Mouse (Mus musculus): ENCODE results near the gene Tns3. TPM values are rescaled to one million over a fixed set of nuclear protein-coding genes. Genes with fewer than 3 reads are reported as not detected.

The Tns3 gene
- polyA plus RNA-seq, 1 experiment from 2014 or later = 3.6 TPM

DNA sequence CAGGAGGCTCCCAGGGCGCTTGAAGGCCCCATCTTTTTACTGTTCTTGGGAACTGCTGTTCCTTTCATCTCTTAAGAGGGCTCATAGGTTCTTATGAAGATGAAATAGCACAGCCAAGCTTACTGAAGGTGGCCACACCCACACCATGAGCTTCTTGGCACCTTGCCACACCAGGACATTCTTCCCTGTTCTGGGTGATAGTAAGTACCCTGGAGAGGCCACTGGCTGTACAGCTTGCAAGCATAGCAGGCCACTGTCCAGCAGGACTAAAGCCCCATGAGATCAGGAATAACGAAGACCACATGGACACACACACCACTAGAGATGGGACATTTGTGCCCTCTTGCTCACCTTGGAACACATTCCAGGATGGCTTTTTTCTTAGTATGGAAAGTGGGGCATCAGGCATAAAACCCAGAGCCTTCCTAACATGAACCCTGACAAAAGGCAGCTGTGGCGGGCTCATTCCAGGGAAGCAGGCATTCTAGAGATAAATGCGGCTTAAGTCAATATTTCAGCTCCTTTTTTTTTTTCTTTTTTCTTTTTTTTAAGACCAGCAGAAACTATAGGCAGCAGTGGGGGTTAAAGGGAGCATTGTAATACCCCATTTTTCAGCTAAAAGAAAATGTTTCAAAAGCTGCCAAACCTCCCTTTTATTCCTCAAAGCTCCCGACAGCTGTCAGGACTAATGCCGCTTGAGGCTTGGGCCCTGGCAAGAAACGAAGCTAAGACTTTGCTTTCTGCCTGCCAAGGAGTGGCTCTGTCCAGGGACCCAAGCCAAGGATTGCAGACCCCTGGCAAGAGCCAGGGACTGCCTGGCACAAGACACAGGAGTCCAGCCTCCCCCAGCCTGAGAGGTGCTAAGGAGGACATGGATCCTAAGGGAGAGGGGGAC, 150.7 kb downstream of the Tns3 start:
- peak; percentile 45 for DNase-seq
- Histone ChIP-seq H3K27ac (ENCODE audit: low read depth) (no peak overlapping the region), H3K27me3 (ENCODE audit: insufficient read depth, low read length) (no peaks in the 10 kb centered on the region), H3K4me3 (ENCODE audit: low read depth, low read length) (no peak overlapping the region), H3K4me2 (ENCODE audit: low read depth, low read length) (no peak overlapping the region), H3K36me3 (replicated peaks; ENCODE audit: insufficient read depth, low read length) (no peaks in the 10 kb centered on the region), H3K4me1 (ENCODE audit: insufficient read depth) (peaks cover 6% of the 10 kb centered on the region; the same call in 1 of the 2 replicates), H3K9ac (replicated peaks) (no peak overlapping the region), H3K9me3 (ENCODE audit: low read length) (no peaks in the 10 kb centered on the region)
- TF ChIP-seq EP300 (IDR thresholded peaks at IDR 0.05; ENCODE audit: low read depth) (no peak), CTCF (IDR thresholded peaks at IDR 0.05; ENCODE audit: low read depth) (no peak)
- 71% methylated on average over 7 of the region's 7 CpGs for WGBS (ENCODE audit: insufficient replicate concordance)
- no peak for ATAC-seq

DNA sequence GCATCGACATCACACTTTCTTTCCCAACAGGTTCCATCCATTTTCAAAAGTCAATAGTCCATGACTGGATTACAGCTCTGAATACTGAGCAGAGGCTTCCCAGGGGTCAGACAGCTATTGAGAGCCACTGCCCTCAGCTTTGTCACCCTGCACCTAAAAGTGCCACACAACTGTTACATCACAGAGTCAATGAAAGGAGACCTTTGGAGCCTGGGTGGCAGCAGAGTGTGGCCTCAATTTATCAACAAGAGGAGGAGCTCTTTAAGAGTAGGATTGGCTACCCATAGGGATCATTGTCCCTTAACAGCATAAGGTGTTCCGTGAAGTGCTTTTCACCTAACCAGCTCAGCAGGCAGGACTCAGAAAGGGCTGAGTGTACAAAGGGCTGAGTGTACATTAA, 154.0 kb downstream of the Tns3 start:
- Histone ChIP-seq H3K27ac (ENCODE audit: low read depth) (peak overlapping the region; percentile 74), H3K9ac (replicated peaks) (no peak overlapping the region), H3K9me3 (ENCODE audit: low read length) (no peaks in the 10 kb centered on the region), H3K4me2 (ENCODE audit: low read depth, low read length) (no peak overlapping the region), H3K4me1 (ENCODE audit: insufficient read depth) (peaks cover 6% of the 10 kb centered on the region; the same call in 1 of the 2 replicates), H3K4me3 (ENCODE audit: low read depth, low read length) (no peak overlapping the region), H3K27me3 (ENCODE audit: insufficient read depth, low read length) (no peaks in the 10 kb centered on the region), H3K36me3 (replicated peaks; ENCODE audit: insufficient read depth, low read length) (no peaks in the 10 kb centered on the region)
- DNase-seq (peak; percentile 42), ATAC-seq (peak; percentile 99)
- TF ChIP-seq CTCF (IDR thresholded peaks at IDR 0.05; ENCODE audit: low read depth) (no peak), EP300 (IDR thresholded peaks at IDR 0.05; ENCODE audit: low read depth) (peak; percentile 51; the same call in 1 of the 2 replicates)
- WGBS (ENCODE audit: insufficient replicate concordance) = 59% methylated on average over 2 of the region's 2 CpGs

DNA sequence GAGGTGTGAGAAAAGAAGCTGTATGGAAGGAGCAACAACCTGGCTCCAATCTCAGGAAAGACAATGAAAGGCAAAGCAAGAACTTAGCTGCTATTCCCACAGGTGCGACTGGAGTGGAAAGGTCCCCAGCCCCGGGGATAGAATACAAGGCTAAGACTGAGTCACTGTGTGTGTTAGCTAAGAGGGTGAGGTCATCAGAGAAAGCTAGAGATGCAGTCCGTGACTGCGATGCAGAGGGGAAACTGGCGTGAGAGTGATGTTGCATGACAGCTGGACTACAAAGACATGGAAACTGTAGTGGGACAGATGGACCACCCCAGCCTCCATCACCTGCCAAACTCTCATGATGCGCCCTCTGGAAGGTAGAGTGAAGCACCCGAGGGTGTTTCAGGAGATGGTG, 154.7 kb downstream of the Tns3 start:
- Histone ChIP-seq H3K9ac (replicated peaks) (no peak overlapping the region), H3K4me1 (ENCODE audit: insufficient read depth) (peaks cover 10% of the 10 kb centered on the region), H3K9me3 (ENCODE audit: low read length) (no peaks in the 10 kb centered on the region), H3K4me3 (ENCODE audit: low read depth, low read length) (no peak overlapping the region), H3K4me2 (ENCODE audit: low read depth, low read length) (no peak overlapping the region), H3K27me3 (ENCODE audit: insufficient read depth, low read length) (no peaks in the 10 kb centered on the region), H3K36me3 (replicated peaks; ENCODE audit: insufficient read depth, low read length) (no peaks in the 10 kb centered on the region), H3K27ac (ENCODE audit: low read depth) (peak overlapping the region; percentile 72)
- ATAC-seq (0 out of 2 replicates have a peak, but pooled peaks have one; percentile 5), DNase-seq (no peak)
- TF ChIP-seq CTCF (IDR thresholded peaks at IDR 0.05; ENCODE audit: low read depth) (no peak), EP300 (IDR thresholded peaks at IDR 0.05; ENCODE audit: low read depth) (no peak)
- WGBS (ENCODE audit: insufficient replicate concordance) = 68% methylated on average over 7 of the region's 7 CpGs

GRCm38 (mm10) chr11:8503735-8504134, 160.6 kb downstream of the Tns3 start:
- H3K4me2 ChIP-seq (ENCODE audit: low read depth, low read length) = peak overlapping the region; percentile 67
- 49% methylated on average over 11 of the region's 11 CpGs for WGBS (ENCODE audit: insufficient replicate concordance)
- H3K27me3 ChIP-seq (ENCODE audit: insufficient read depth, low read length) = no peaks in the 10 kb centered on the region
- H3K36me3 ChIP-seq (replicated peaks; ENCODE audit: insufficient read depth, low read length) = 0 out of 2 replicates have a peak, but pooled peaks cover under 1% of the 10 kb centered on the region
- ATAC-seq (peak; percentile 94), DNase-seq (peak; percentile 68)
- peaks cover 8% of the 10 kb centered on the region for H3K4me1 ChIP-seq (ENCODE audit: insufficient read depth)
- peak overlapping the region; percentile 84 for H3K27ac ChIP-seq (ENCODE audit: low read depth)
- peak overlapping the region; percentile 41 for H3K4me3 ChIP-seq (ENCODE audit: low read depth, low read length)
- no peaks in the 10 kb centered on the region for H3K9me3 ChIP-seq (ENCODE audit: low read length)
- TF ChIP-seq CTCF (IDR thresholded peaks at IDR 0.05; ENCODE audit: low read depth) = no peak
- peak; percentile 60; the same call in 1 of the 2 replicates for TF ChIP-seq EP300 (IDR thresholded peaks at IDR 0.05; ENCODE audit: low read depth)
- peak overlapping the region; percentile 53 for H3K9ac ChIP-seq (replicated peaks)

- 75% methylated on average over 6 of the region's 6 CpGs for WGBS (ENCODE audit: insufficient replicate concordance)
- DNase-seq (no peak), ATAC-seq (no peak)
Observed at GRCm38 (mm10) chr11:8500855-8501254, 163.5 kb downstream of the Tns3 start.

DNA sequence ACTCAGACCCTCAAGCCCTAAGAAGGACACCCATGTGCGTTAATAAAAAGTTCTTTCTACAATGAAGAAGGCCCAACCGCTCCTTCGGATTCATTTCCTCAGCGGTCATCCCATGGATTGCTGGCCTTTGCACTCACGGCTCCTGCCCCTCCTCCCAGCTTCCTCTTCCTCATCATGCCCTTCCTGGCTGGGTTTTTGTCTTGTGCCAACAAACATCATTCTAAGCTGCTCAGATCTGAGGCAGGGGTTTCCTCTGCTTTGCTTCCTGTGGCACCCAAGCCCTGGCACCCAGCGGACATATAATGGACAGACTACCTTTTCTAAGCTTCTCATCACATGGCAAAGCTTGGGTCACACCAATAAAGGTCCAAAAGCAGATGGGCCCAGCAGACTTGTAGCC, 167.2 kb downstream of the Tns3 start:
- H3K36me3 ChIP-seq (replicated peaks; ENCODE audit: insufficient read depth, low read length) = peaks cover 13% of the 10 kb centered on the region
- H3K9me3 ChIP-seq (ENCODE audit: low read length) = no peaks in the 10 kb centered on the region
- H3K4me2 ChIP-seq (ENCODE audit: low read depth, low read length) = no peak overlapping the region
- H3K4me1 ChIP-seq (ENCODE audit: insufficient read depth) = peaks cover 10% of the 10 kb centered on the region
- no peaks in the 10 kb centered on the region for H3K27me3 ChIP-seq (ENCODE audit: insufficient read depth, low read length)
- DNase-seq (no peak), ATAC-seq (no peak)
- TF ChIP-seq EP300 (IDR thresholded peaks at IDR 0.05; ENCODE audit: low read depth) (no peak), CTCF (IDR thresholded peaks at IDR 0.05; ENCODE audit: low read depth) (no peak)
- no peak overlapping the region for H3K4me3 ChIP-seq (ENCODE audit: low read depth, low read length)
- 60% methylated on average over 6 of the region's 6 CpGs for WGBS (ENCODE audit: insufficient replicate concordance)
- H3K27ac ChIP-seq (ENCODE audit: low read depth) = no peak overlapping the region
- no peak overlapping the region for H3K9ac ChIP-seq (replicated peaks)

More at GRCm38 (mm10) chr11:8500855-8501254, 163.5 kb downstream of the Tns3 start:
- TF ChIP-seq EP300 (IDR thresholded peaks at IDR 0.05; ENCODE audit: low read depth) = no peak
- TF ChIP-seq CTCF (IDR thresholded peaks at IDR 0.05; ENCODE audit: low read depth) = no peak
- H3K4me3 ChIP-seq (ENCODE audit: low read depth, low read length) = no peak overlapping the region
- no peaks in the 10 kb centered on the region for H3K9me3 ChIP-seq (ENCODE audit: low read length)
- H3K4me2 ChIP-seq (ENCODE audit: low read depth, low read length) = no peak overlapping the region
- no peaks in the 10 kb centered on the region for H3K27me3 ChIP-seq (ENCODE audit: insufficient read depth, low read length)
- no peak overlapping the region for H3K27ac ChIP-seq (ENCODE audit: low read depth)
- H3K36me3 ChIP-seq (replicated peaks; ENCODE audit: insufficient read depth, low read length) = 0 out of 2 replicates have a peak, but pooled peaks cover 4% of the 10 kb centered on the region
- H3K9ac ChIP-seq (replicated peaks) = no peak overlapping the region
- peaks cover 13% of the 10 kb centered on the region for H3K4me1 ChIP-seq (ENCODE audit: insufficient read depth)

Measured in liver, postnatal 0 days (tissue).